In genomic region chr11:117522879-117523519, GRCm38 (mm10) we compare ENCODE assay signal across 8 mouse cellular contexts. TPM values are rescaled to one million over a fixed set of nuclear protein-coding genes. Genes with fewer than 3 reads are reported as not detected.
DNase-seq lines count a peak whose midpoint lies in the region; ATAC-seq lines count a peak whose summit lies in the region.

No protein-coding gene starts in this region.

- H3K4me1 ChIP-seq in embryonic facial prominence, embryonic 15.5 days, result peaks cover 40% of the 10 kb centered on the region
- H3K4me1 ChIP-seq in limb, embryonic 10.5 days, result peaks cover 39% of the 10 kb centered on the region

- H3K9ac ChIP-seq in embryonic facial prominence, embryonic 15.5 days, result no peak overlapping the region

- H3K36me3 ChIP-seq in embryonic facial prominence, embryonic 15.5 days, result no peaks in the 10 kb centered on the region
- H3K36me3 ChIP-seq in limb, embryonic 10.5 days, result no peaks in the 10 kb centered on the region

- H3K4me3 ChIP-seq in embryonic facial prominence, embryonic 15.5 days (replicated peaks), result no peak overlapping the region
- H3K4me3 ChIP-seq in limb, embryonic 10.5 days, result no peak overlapping the region

- 26% methylated on average over 16 of the region's 16 CpGs for WGBS in embryonic facial prominence, embryonic 15.5 days
- 73% methylated on average over 16 of the region's 16 CpGs for WGBS in limb, embryonic 10.5 days

- DNase-seq in cerebellum, postnatal 10 days, result peak; percentile 82 to 83
- DNase-seq in cerebellum, adult 11 months, result no peak
- peak; percentile 51 for DNase-seq in heart, adult 8-10 months (ENCODE audit: low spot score)
- peak; percentile 68 to 78 for DNase-seq in kidney, adult 8-10 months
- peak; percentile 50 for DNase-seq in limb, embryonic 10.5 days (ENCODE audit: low spot score)
- peak; percentile 81 for DNase-seq in ovary, adult 18-20 months (ENCODE audit: low spot score)
- no peak for DNase-seq in T-cell, adult 2 months (ENCODE audit: low spot score)

- peak; percentile 61 for ATAC-seq in embryonic facial prominence, embryonic 15.5 days (ENCODE audit: insufficient number of reproducible peaks, low FRiP score, low TSS enrichment, low read depth)

- H3K27me3 ChIP-seq in embryonic facial prominence, embryonic 15.5 days, result no peaks in the 10 kb centered on the region; the same call in 1 of the 2 replicates
- peaks cover 32% of the 10 kb centered on the region for H3K27me3 ChIP-seq in limb, embryonic 10.5 days (ENCODE audit: low read depth, poor library complexity, severe bottlenecking)

- H3K27ac ChIP-seq in embryonic facial prominence, embryonic 15.5 days (replicated peaks), result peak overlapping the region; percentile 80
- H3K27ac ChIP-seq in limb, embryonic 10.5 days, result peak overlapping the region; percentile 84

- no peaks in the 10 kb centered on the region for H3K9me3 ChIP-seq in embryonic facial prominence, embryonic 15.5 days (replicated peaks)
- H3K9me3 ChIP-seq in limb, embryonic 10.5 days (replicated peaks), result no peaks in the 10 kb centered on the region

- peak overlapping the region; percentile 30 for H3K4me2 ChIP-seq in embryonic facial prominence, embryonic 15.5 days (replicated peaks)

RNA-seq across cellular contexts. Expression of gene Gm11733, which starts 38.8 kb away (rescaled TPM):
- 0.12 TPM in 1 of 2 replicates, not detected in the other for polyA plus RNA-seq in embryonic facial prominence, embryonic 15.5 days (2015; fragmentation: Nextera tagmentation; extraction: Ambion mirVana)
- under 1 TPM in 1 of 4 experiments, not detected in 3; 0.11 TPM for total RNA-seq in heart, adult 8-10 months (2022)
- not detected in 2 replicates for polyA plus RNA-seq in limb, embryonic 10.5 days (2016; fragmentation: Nextera tagmentation; extraction: Ambion mirVana)

Comparison
In these comparisons a context has a peak if more than half of its experiments do, and no peak if none do; other contexts are left out.
1. DNase-seq: peak in cerebellum, postnatal 10 days (2 of 2), heart, adult 8-10 months (single experiment), kidney, adult 8-10 months (2 of 2), limb, embryonic 10.5 days (single experiment) and ovary, adult 18-20 months (single experiment); none in cerebellum, adult 11 months (single experiment) and T-cell, adult 2 months (single experiment).